Mouse (Mus musculus): ENCODE results near the gene Olfr1495. TPM values are rescaled to one million over a fixed set of nuclear protein-coding genes. Genes with fewer than 3 reads are reported as not detected.
"Not testable (repeated sequence)": the region's sequence is repeated elsewhere in the genome, so short reads cannot be mapped to it uniquely, and the experiment has no call there.

Gene Olfr1495
- not detected in 2 replicates for polyA plus RNA-seq (2016; fragmentation: Nextera tagmentation; extraction: Ambion mirVana)

GRCm38 (mm10) chr19:13764306-13764705 is at the start of gene Olfr1495:
Gene Olfr1495, plus strand, starts transcription at chr19:13764606.
- WGBS: 69% methylated on average over 3 of the region's 3 CpGs
- Histone ChIP-seq H3K9me3 (replicated peaks) (peaks cover 7% of the 10 kb centered on the region; the same call in 1 of the 2 replicates), H3K4me3 (no peak within 1 kb of the TSS), H3K4me2 (no peak within 1 kb of the TSS), H3K27ac (ENCODE audit: poor library complexity, severe bottlenecking) (no peak within 1 kb of the TSS), H3K9ac (no peak within 1 kb of the TSS), H3K4me1 (replicated peaks) (no peaks in the 10 kb centered on the region), H3K27me3 (replicated peaks) (no peaks in the 10 kb centered on the region), H3K36me3 (no peaks in the 10 kb centered on the region)
- ATAC-seq (ENCODE audit: insufficient number of reproducible peaks, low FRiP score): no peak

GRCm38 (mm10) chr19:13722978-13723377 is 41.4 kb upstream of the Olfr1495 start, which contains the start of gene Olfr1493-ps1:
Gene Olfr1493-ps1, plus strand, starts transcription at chr19:13723278.
- peaks cover 8% of the 10 kb centered on the region for H3K9me3 ChIP-seq (replicated peaks)
- H3K4me2 ChIP-seq: no peak within 1 kb of the TSS
- no peaks in the 10 kb centered on the region for H3K27me3 ChIP-seq (replicated peaks)
- WGBS: 46% methylated on average over 2 of the region's 2 CpGs
- H3K36me3 ChIP-seq: no peaks in the 10 kb centered on the region
- no peaks in the 10 kb centered on the region for H3K4me1 ChIP-seq (replicated peaks)
- H3K9ac ChIP-seq: no peak within 1 kb of the TSS
- no peak within 1 kb of the TSS for H3K27ac ChIP-seq (ENCODE audit: poor library complexity, severe bottlenecking)
- ATAC-seq (ENCODE audit: insufficient number of reproducible peaks, low FRiP score): no peak
- H3K4me3 ChIP-seq: no peak within 1 kb of the TSS

- no peaks in the 10 kb centered on the region for H3K27me3 ChIP-seq (replicated peaks)
- no peaks in the 10 kb centered on the region for H3K36me3 ChIP-seq
- WGBS: 87% methylated on average over 4 of the region's 4 CpGs
- H3K9ac ChIP-seq: no peak within 1 kb of the TSS
- H3K4me2 ChIP-seq: no peak within 1 kb of the TSS
- ATAC-seq (ENCODE audit: insufficient number of reproducible peaks, low FRiP score): no peak
- H3K9me3 ChIP-seq (replicated peaks): peaks cover 9% of the 10 kb centered on the region; the same call in 1 of the 2 replicates
- no peak within 1 kb of the TSS for H3K27ac ChIP-seq (ENCODE audit: poor library complexity, severe bottlenecking)
- H3K4me1 ChIP-seq (replicated peaks): no peaks in the 10 kb centered on the region
- H3K4me3 ChIP-seq: no peak within 1 kb of the TSS
These were observed 25.0 kb upstream of the Olfr1495 start, which contains the start of gene Olfr1494 for GRCm38 (mm10) chr19:13739428-13739827. Gene Olfr1494, plus strand, starts transcription at chr19:13739728.

GRCm38 (mm10) chr19:13749366-13749765 is 15.0 kb upstream of the Olfr1495 start:
- 83% methylated on average over 1 of the region's 1 CpGs for WGBS

GRCm38 (mm10) chr19:13768565-13769276 is 4.3 kb downstream of the Olfr1495 start:
- Histone ChIP-seq H3K4me1 (replicated peaks) (no peaks in the 10 kb centered on the region), H3K27me3 (replicated peaks) (no peaks in the 10 kb centered on the region), H3K4me3 (no peak overlapping the region), H3K27ac (ENCODE audit: poor library complexity, severe bottlenecking) (no peak overlapping the region), H3K9ac (no peak overlapping the region), H3K4me2 (no peak overlapping the region), H3K9me3 (replicated peaks) (peaks cover 7% of the 10 kb centered on the region; the same call in 1 of the 2 replicates), H3K36me3 (no peaks in the 10 kb centered on the region)
- WGBS: 86% methylated on average over 9 of the region's 9 CpGs
- no peak for ATAC-seq (ENCODE audit: insufficient number of reproducible peaks, low FRiP score)

More at GRCm38 (mm10) chr19:13749366-13749765, 15.0 kb upstream of the Olfr1495 start:
- no peaks in the 10 kb centered on the region for H3K4me1 ChIP-seq (replicated peaks)
- no peak overlapping the region for H3K9ac ChIP-seq
- H3K27me3 ChIP-seq (replicated peaks): no peaks in the 10 kb centered on the region
- no peaks in the 10 kb centered on the region for H3K36me3 ChIP-seq
- no peak overlapping the region for H3K4me2 ChIP-seq
- H3K4me3 ChIP-seq: no peak overlapping the region
- peaks cover 2% of the 10 kb centered on the region; the same call in 1 of the 2 replicates for H3K9me3 ChIP-seq (replicated peaks)
- ATAC-seq (ENCODE audit: insufficient number of reproducible peaks, low FRiP score): no peak
- no peak overlapping the region for H3K27ac ChIP-seq (ENCODE audit: poor library complexity, severe bottlenecking)

GRCm38 (mm10) chr19:13777578-13777977 is 13.2 kb downstream of the Olfr1495 start, which contains the start of gene Olfr1496:
Gene Olfr1496, plus strand, starts transcription at chr19:13777878.
- ATAC-seq (ENCODE audit: insufficient number of reproducible peaks, low FRiP score): no peak
- WGBS: 76% methylated on average over 1 of the region's 1 CpGs
- no peak within 1 kb of the TSS for H3K27ac ChIP-seq (ENCODE audit: poor library complexity, severe bottlenecking)
- H3K36me3 ChIP-seq: no peaks in the 10 kb centered on the region
- H3K9me3 ChIP-seq (replicated peaks): no peaks in the 10 kb centered on the region
- H3K4me2 ChIP-seq: no peak within 1 kb of the TSS
- H3K4me3 ChIP-seq: no peak within 1 kb of the TSS
- no peak within 1 kb of the TSS for H3K9ac ChIP-seq
- H3K4me1 ChIP-seq (replicated peaks): no peaks in the 10 kb centered on the region
- no peaks in the 10 kb centered on the region for H3K27me3 ChIP-seq (replicated peaks)

GRCm38 (mm10) chr19:13798102-13798501 is 33.7 kb downstream of the Olfr1495 start, which contains the start of gene Olfr1497:
Gene Olfr1497, minus strand, starts transcription at chr19:13798202.
- no peaks in the 10 kb centered on the region for H3K4me1 ChIP-seq (replicated peaks)
- H3K9me3 ChIP-seq (replicated peaks): peaks cover 5% of the 10 kb centered on the region; the same call in 1 of the 2 replicates

GRCm38 (mm10) chr19:13805486-13805885 is 41.1 kb downstream of the Olfr1495 start:
- H3K4me1 ChIP-seq (replicated peaks); H3K36me3 ChIP-seq; H3K4me3 ChIP-seq; H3K4me2 ChIP-seq; H3K9ac ChIP-seq; H3K9me3 ChIP-seq (replicated peaks); H3K27me3 ChIP-seq (replicated peaks); ATAC-seq (ENCODE audit: insufficient number of reproducible peaks, low FRiP score); H3K27ac ChIP-seq (ENCODE audit: poor library complexity, severe bottlenecking): not testable (repeated sequence)
- WGBS: 49% methylated on average over 1 of the region's 1 CpGs

More at GRCm38 (mm10) chr19:13798102-13798501, 33.7 kb downstream of the Olfr1495 start, which contains the start of gene Olfr1497:
- no peak within 1 kb of the TSS for H3K4me3 ChIP-seq
- no peaks in the 10 kb centered on the region for H3K36me3 ChIP-seq
- H3K27ac ChIP-seq (ENCODE audit: poor library complexity, severe bottlenecking): no peak within 1 kb of the TSS
- H3K27me3 ChIP-seq (replicated peaks): no peaks in the 10 kb centered on the region
- H3K9ac ChIP-seq: no peak within 1 kb of the TSS
- H3K4me2 ChIP-seq: no peak within 1 kb of the TSS
- no peak for ATAC-seq (ENCODE audit: insufficient number of reproducible peaks, low FRiP score)

GRCm38 (mm10) chr19:13812823-13813222 is 48.4 kb downstream of the Olfr1495 start:
- no peak overlapping the region for H3K4me2 ChIP-seq

GRCm38 (mm10) chr19:13818827-13819226 is 54.4 kb downstream of the Olfr1495 start:
- H3K4me1 ChIP-seq (replicated peaks): no peaks in the 10 kb centered on the region
- 0 out of 2 replicates have a peak, but pooled peaks cover 3% of the 10 kb centered on the region for H3K9me3 ChIP-seq (replicated peaks)
- WGBS: 23% methylated on average over 5 of the region's 5 CpGs

More at GRCm38 (mm10) chr19:13812823-13813222, 48.4 kb downstream of the Olfr1495 start:
- Histone ChIP-seq H3K4me3 (no peak overlapping the region), H3K27ac (ENCODE audit: poor library complexity, severe bottlenecking) (no peak overlapping the region), H3K9ac (no peak overlapping the region), H3K4me1 (replicated peaks) (no peaks in the 10 kb centered on the region), H3K27me3 (replicated peaks) (no peaks in the 10 kb centered on the region), H3K36me3 (no peaks in the 10 kb centered on the region), H3K9me3 (replicated peaks) (no peaks in the 10 kb centered on the region)
- ATAC-seq (ENCODE audit: insufficient number of reproducible peaks, low FRiP score): no peak
- 51% methylated on average over 2 of the region's 2 CpGs for WGBS

GRCm38 (mm10) chr19:13819347-13819746 is 54.9 kb downstream of the Olfr1495 start, which contains the start of gene Olfr1499:
Gene Olfr1499, minus strand, starts transcription at chr19:13819447.
- H3K4me3 ChIP-seq: no peak within 1 kb of the TSS
- no peak within 1 kb of the TSS for H3K27ac ChIP-seq (ENCODE audit: poor library complexity, severe bottlenecking)
- no peaks in the 10 kb centered on the region for H3K4me1 ChIP-seq (replicated peaks)
- H3K27me3 ChIP-seq (replicated peaks): no peaks in the 10 kb centered on the region
- ATAC-seq (ENCODE audit: insufficient number of reproducible peaks, low FRiP score): no peak
- no peak within 1 kb of the TSS for H3K9ac ChIP-seq
- no peak within 1 kb of the TSS for H3K4me2 ChIP-seq
- 0 out of 2 replicates have a peak, but pooled peaks cover 3% of the 10 kb centered on the region for H3K9me3 ChIP-seq (replicated peaks)
- no peaks in the 10 kb centered on the region for H3K36me3 ChIP-seq

More at GRCm38 (mm10) chr19:13818827-13819226, 54.4 kb downstream of the Olfr1495 start:
- Histone ChIP-seq H3K9ac (no peak overlapping the region), H3K4me3 (no peak overlapping the region), H3K27me3 (replicated peaks) (no peaks in the 10 kb centered on the region), H3K27ac (ENCODE audit: poor library complexity, severe bottlenecking) (no peak overlapping the region), H3K36me3 (no peaks in the 10 kb centered on the region), H3K4me2 (no peak overlapping the region)
- ATAC-seq (ENCODE audit: insufficient number of reproducible peaks, low FRiP score): no peak

Data from heart, embryonic 12.5 days (tissue).